Mouse (Mus musculus) layer of hippocampus, adult 9-10 months (tissue): Measurements from ENCODE around the gene Ddx21.
"Not testable (repeated sequence)": the region's sequence is repeated elsewhere in the genome, so short reads cannot be mapped to it uniquely, and the experiment has no call there.

Experiments used
- DNase-seq: peaks from one replicate; pipeline ENCODE4 v3.0.0; 2022; ENCODE audit warnings: low spot score

Gene Ddx21

DNA sequence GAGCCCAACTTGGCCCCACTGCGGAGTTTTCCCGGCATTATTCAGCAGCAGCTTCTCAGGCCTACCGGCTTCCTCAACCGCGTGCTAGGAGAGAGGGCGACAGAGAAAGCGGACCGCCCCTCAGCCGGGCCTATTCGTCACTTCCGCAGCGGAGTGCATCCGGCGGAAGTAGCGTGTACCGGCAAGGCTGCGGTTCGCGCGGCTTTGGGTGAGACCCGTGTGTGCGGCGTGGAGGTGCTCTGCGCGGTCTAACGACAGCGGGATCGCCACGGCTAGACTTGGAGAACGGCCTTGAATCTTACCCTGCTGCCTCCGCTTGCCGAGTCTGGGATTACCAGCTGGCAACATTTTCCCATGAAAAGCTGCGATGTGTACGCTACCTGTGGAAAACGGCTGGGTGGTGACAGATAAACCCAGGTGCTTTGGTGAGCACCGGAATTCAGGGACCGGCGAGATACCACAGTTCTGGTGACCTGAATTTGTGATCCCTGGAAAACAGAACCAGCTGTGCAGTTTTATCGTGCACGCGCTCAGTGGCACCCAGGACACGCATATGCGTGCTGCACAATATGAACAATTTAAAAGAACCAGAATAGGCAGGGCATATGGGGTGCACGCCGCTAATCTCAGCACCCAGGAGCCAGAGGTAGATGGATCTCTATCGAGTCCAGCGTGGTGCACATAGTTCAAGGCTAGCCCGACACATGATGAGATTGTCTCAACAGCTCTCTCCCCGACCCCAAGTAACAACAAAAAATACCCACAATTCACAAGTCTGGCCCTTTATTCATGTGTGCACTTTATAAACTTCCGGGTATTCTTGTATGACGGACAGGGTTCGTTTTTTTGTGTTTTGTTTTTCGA lies at the start of gene Ddx21:
TSS of gene Ddx21 (minus strand) at position 105 of the 864 bp plus-strand sequence.
- peak; percentile 58 for DNase-seq

- peak; percentile 97 for DNase-seq
Observed at GRCm38 (mm10) chr10:62650881-62651810, 49.1 kb upstream of the Ddx21 start, which contains the start of gene Ddx50. TSS of gene Ddx50 (minus strand) at chr10:62651218.

DNA sequence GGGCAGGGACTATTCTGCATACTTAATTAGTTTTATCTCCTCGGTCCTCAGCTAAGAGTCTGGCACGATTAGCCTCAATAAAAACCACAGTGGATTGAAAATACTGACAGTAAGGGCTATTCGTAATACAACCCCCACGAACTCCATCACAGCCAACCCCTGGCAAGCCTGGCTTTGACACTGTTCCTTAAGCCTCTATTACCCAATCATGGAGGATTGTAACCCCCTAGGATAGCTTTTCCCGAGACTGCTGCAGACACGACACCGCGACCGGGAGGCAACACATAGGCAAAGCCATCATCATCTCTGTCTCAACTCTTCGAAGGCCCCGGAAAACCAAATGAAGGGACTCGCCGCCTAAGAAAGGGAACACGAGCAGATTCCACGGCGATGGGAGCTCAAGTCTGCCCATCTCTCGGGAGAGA lies 48.3 kb upstream of the Ddx21 start:
- no peak for DNase-seq

DNA sequence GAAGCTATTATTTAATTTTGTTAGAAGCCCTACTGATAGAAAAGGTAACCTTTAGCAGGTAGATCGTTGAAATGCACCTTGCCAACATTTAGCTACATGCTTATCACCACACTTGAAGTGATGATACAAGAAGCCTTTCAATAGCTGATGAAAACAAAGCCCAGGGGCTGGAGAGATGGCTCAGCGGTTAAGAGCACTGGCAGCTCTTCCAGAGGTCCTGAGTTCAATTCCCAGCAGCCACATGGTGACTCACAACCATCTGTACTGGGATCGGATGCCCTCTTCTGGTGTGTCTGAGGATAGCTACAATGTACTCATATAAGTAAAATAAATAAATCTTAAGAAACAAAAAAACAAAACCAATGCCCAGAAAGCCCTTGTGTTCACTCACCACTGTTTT lies 2.1 kb upstream of the Ddx21 start:
- DNase-seq = no peak

DNA sequence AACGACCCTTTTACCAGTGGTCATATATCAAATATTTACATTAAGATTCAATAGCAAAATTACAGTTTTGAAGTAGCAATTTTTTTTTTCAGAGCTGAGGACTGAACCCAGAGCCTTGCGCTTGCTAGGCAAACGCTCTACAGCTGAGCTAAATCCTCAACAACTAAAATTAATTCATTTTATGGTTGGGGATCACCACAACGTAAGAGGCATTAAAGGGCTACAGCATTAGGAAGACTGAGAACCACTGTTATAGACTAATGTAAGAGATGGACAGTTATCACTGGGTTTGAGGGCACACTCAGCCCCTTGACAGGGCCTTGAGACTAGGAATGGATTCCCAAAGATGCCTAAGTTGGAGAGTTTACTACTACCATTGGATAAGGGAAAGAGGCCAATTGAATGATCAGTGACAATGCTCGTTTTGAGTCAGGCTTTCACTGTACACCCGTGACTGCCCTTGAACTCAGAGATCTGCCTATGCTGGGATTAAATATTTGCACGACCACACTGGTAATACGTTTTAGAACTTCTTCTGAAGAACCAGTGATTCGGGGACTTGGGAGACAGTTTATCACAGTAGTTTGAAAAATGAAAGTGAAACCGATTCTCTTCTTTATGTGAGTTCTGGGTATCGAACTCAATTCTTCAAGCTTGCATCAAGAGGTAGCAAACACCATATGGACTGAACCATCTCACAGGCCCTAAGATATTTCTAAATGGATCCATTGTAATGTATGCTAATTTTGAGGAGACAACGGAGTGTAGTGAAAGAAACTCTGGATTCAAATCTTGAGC lies 1.4 kb upstream of the Ddx21 start:
- DNase-seq = no peak

DNA sequence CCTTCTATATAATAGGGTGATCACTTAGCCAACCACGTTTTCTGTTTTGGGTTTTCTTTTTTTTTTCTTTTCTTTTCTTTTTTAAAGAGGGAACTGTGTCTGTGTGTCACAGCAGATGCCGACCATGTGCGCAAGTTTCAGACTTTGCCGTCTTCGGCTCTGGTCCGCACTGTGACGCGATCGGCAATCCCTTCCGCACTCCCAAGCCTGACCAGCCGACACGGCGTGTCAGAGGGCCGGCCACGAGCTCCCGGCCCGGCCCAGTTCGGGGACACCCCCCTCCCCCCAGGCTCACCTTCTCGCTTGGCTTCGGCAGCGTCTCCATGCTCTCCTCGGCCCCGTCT lies 276 bp downstream of the Ddx21 start:
- no peak for DNase-seq

- no peak for DNase-seq
Observed at GRCm38 (mm10) chr10:62601053-62601791, 859 bp downstream of the Ddx21 start.

- DNase-seq = no peak
Observed at GRCm38 (mm10) chr10:62600056-62600455, 2.0 kb downstream of the Ddx21 start.

DNA sequence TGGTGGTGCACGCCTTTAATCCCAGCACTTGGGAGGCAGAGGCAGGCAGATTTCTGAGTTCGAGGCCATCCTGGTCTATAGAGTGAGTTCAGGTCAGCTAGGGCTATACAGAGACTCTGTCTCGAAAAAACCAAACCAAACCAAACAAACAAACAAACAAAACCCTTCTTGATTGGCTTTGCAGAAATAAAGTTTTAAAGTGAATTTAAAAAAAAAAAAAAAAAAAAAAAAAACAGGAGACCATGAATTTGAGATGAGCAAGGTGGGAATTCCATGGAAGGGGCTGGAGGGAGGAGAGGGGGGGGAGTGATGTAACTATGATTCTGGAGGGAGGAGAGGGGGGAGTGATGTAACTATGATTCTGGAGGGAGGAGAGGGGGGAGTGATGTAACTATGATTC lies 2.8 kb downstream of the Ddx21 start:
- not testable (repeated sequence) for DNase-seq

DNA sequence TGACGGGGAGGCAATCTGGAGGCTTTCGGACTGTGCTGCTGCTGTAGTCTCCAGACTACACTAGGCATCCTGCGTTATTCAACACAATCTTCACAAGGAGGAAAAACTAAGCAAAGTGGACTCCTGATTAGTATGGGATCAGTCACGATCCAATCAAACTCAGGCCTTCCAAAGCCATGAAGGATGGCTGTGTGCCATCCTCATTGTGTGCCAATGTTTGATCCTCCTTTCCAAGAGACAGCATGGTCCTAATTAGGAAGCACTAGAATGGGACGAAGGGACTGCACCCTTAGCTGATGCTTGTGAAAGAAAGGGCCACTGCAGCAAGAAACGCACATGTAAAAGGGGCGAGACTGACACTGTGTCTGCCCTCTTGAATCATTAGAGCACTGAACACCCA lies 9.6 kb downstream of the Ddx21 start:
- no peak for DNase-seq

DNA sequence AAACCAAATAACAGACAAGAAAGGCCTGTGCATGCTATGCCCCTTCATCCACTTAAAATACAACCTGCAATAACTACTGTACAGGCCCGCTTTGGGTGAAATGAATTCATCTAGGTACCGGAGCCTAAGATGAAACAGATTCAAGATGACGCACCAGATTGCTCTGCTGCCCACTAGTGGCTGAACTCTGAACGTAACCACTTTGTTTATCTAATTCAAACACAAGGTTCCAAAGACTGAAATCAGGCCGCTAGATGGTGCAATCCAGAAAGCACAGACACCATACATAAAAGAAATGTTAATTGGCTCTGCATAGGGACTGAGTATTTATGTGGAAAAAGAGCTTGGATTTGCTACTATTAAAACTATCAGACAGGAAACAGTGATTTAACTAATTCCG lies 11.9 kb downstream of the Ddx21 start:
- DNase-seq = peak; percentile 96

DNA sequence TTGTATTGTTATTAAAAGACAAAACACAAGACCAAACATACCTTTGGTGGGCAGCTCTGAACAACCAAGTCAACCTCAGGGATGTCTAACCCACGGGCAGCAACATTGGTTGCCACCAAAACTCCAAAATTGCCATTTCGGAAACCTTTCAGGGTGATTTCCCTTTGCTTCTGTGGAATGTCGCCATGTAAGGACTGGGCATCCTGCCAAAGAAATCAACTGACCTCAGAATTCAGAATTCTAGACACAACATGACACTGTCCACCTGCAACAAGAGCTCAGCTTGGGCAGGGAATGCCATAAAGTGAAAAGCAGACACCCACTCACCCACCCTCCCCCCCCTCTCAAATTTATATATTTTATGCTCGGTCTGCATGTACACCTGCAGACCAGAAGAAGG lies 13.5 kb downstream of the Ddx21 start:
- no peak for DNase-seq

DNA sequence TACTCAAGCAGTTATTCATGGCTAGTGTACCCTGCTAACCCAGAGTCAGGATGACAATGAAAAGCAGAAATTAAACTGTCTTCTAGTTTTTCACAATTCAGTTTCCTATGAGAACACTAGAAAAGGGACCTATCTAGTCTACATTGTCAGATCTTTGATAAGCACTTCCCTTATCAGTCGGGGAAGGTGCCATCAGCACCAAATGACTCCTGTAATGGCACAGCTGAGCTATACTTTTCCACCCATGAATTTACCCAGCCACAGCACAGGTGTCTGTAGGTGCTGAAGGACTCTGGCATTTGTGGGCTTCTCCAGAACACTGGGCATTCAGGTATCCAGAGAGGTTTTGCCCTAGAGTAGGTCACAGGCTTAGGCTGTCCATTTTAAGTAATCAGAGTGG lies 18.8 kb downstream of the Ddx21 start:
- no peak for DNase-seq

DNA sequence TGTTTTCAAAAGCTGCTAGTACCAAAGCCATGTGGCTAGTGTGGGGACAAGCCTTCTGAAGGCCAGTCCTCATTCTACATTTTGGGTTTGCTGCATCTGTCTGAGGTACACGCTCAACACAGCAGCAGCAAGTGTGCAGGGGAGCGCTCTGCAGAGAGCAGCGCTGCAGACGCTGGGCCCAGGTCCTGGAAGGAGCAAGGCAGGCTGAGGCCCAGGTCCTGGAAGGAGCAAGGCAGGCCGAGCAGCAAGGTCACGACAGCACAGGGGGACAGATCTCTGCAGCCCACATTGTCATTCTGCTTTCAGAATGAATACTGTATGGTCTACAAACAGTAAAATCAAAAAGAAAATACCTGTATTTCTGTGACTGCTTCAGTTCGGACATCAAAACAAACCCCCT lies 19.4 kb downstream of the Ddx21 start:
- DNase-seq = no peak

- no peak for DNase-seq
Observed at GRCm38 (mm10) chr10:62582263-62582662, 19.8 kb downstream of the Ddx21 start.

GRCm38 (mm10) chr10:62579129-62579528 lies 23.0 kb downstream of the Ddx21 start:
- not testable (repeated sequence) for DNase-seq

DNA sequence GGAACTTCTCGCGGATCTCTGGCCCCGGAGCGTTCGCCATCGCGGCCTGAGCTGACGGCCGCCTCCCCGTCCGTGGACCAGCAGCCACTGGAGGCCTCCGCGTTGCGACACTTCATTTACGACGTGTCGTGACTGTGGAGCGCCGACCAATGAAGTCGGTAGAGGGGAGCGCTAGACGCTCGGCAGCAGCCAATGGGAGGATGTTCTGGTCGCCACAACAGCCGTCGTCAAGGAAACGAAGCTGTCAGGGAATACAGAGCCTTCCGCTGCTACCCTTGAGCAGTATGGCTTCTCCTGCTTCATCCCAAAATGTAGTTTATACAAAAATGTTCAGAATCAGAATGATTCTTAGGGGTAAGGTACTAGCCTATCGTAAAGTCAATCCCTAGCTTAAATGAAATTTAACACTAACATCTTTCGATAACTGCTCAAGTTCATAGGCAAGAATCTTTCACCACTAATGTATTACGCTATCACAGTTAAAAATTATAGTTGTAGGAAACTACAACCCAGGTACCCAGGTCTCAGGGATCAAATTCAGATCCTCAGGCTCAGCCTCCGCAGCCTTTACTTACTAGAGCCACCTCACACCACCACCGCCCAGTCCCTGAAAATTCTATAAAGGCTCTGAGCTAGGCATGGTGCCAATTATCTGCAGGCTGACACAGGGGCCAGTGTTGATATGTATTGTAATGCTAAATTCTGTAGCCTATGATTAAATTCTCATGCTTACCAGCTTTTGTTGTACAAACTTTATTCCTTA lies 23.6 kb downstream of the Ddx21 start, which contains the start of gene Kif1bp:
TSS of gene Kif1bp (minus strand) at position 120 of the 763 bp plus-strand sequence.
- peak; percentile 92 for DNase-seq

DNA sequence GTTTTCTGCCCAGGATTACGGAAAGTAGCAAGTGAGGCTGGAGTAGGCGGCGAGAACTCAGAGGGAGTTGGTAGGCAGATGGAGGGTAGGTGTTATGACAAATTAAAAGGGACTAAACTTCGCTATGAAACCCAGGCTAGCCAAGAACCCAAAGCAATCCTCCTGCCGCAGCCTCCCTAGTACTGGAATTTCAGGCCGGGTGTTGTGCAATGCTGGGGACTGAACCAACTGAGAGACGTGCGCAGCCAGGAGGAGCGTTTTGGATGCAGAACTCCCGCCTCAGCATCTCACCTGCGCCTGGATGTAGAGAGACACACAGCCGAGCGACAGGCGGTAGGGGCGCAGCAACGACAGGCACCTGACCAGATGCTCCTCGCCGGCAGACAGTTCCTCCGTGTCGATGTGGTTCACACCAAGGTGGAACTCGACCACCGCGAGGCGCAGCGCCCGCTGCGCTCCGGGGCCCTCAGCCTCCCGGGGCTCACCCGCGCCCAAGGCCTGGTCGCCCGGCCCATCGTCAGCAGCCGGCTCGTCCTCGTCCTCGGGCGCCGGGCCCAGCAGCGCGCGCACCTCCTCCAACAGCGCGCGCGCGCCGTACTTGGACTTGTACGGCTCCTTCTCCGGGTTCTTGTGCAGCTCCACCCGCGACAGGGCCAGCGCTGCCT lies 24.3 kb downstream of the Ddx21 start:
- peak; percentile 26 for DNase-seq

GRCm38 (mm10) chr10:62575001-62575400 lies 27.1 kb downstream of the Ddx21 start:
- no peak for DNase-seq
